Mouse (Mus musculus) MEL (cell line): ENCODE measurements around the gene Pou3f1.

Experiments used
- CHD2 ChIP-seq: IDR thresholded peaks from 2 replicates; pipeline ENCODE4 v1.6.1; 2011; ENCODE audit warnings: low read length, improper control_type of control experiment
- CTCF ChIP-seq, 3 experiments: IDR thresholded peaks in 2 of 3; conservative IDR thresholded peaks in 1 of 3; 2 replicates each; pipeline ENCODE4 v1.5.1; 2011 to 2012; ENCODE audit warnings: low read length in 3 of 3, low read depth in 2 of 3, mild to moderate bottlenecking in 2 of 3, improper control_type of control experiment in 1 of 3, inconsistent platforms in 1 of 3, mixed read lengths in 1 of 3, moderate library complexity in 1 of 3; ENCODE audit not compliant: control insufficient read depth in 1 of 3, insufficient read depth in 1 of 3, poor library complexity in 1 of 3, severe bottlenecking in 1 of 3
- HCFC1 ChIP-seq: IDR thresholded peaks from 2 replicates; pipeline ENCODE4 v1.6.1; 2012; ENCODE audit warnings: low read depth, mild to moderate bottlenecking, inconsistent platforms, low read length, improper control_type of control experiment, moderate library complexity
- JUND ChIP-seq: IDR thresholded peaks from 2 replicates; pipeline ENCODE4 v1.6.1; 2011; ENCODE audit warnings: low read depth, mild to moderate bottlenecking, improper control_type of control experiment, low read length
- KAT2A ChIP-seq: conservative IDR thresholded peaks from 2 replicates; pipeline ENCODE4 v1.6.1; 2012; ENCODE audit warnings: low read depth, low read length, improper control_type of control experiment, inconsistent platforms
- MAX ChIP-seq: IDR thresholded peaks from 2 replicates; pipeline ENCODE4 v1.6.1; 2011; ENCODE audit warnings: low read length, improper control_type of control experiment
- POLR2A ChIP-seq, 2 experiments: IDR thresholded peaks; 2 replicates each; pipeline ENCODE4 v1.6.1; 2011 to 2012; ENCODE audit warnings: low read length in 2 of 2, mild to moderate bottlenecking in 2 of 2, control low read depth in 1 of 2, improper control_type of control experiment in 1 of 2, low read depth in 1 of 2, moderate library complexity in 1 of 2; ENCODE audit not compliant: control insufficient read depth in 1 of 2, insufficient read depth in 1 of 2, poor library complexity in 1 of 2
- RAD21 ChIP-seq: IDR thresholded peaks from 2 replicates; pipeline ENCODE4 v1.6.1; 2011; ENCODE audit warnings: mild to moderate bottlenecking, low read depth, low read length, improper control_type of control experiment
- USF1 ChIP-seq: IDR thresholded peaks from 2 replicates; pipeline ENCODE4 v1.6.1; 2014; ENCODE audit warnings: low read depth, mild to moderate bottlenecking, inconsistent platforms, low read length, improper control_type of control experiment, moderate library complexity
- USF2 ChIP-seq, 2 experiments: IDR thresholded peaks; 2 replicates each; pipeline ENCODE4 v1.6.1; 2011 to 2012; ENCODE audit warnings: improper control_type of control experiment in 2 of 2, low read length in 2 of 2, borderline replicate concordance in 1 of 2, inconsistent platforms in 1 of 2, low read depth in 1 of 2, mild to moderate bottlenecking in 1 of 2; ENCODE audit not compliant: insufficient read depth in 1 of 2
- ZC3H11A ChIP-seq: IDR thresholded peaks from 2 replicates; pipeline ENCODE4 v1.6.1; 2012; ENCODE audit warnings: low read depth, mild to moderate bottlenecking, inconsistent platforms, low read length, improper control_type of control experiment
- ZKSCAN1 ChIP-seq: IDR thresholded peaks from 2 replicates; pipeline ENCODE4 v1.6.1; 2012; ENCODE audit warnings: low read depth, mild to moderate bottlenecking, inconsistent platforms, low read length, improper control_type of control experiment, moderate library complexity

DNA sequence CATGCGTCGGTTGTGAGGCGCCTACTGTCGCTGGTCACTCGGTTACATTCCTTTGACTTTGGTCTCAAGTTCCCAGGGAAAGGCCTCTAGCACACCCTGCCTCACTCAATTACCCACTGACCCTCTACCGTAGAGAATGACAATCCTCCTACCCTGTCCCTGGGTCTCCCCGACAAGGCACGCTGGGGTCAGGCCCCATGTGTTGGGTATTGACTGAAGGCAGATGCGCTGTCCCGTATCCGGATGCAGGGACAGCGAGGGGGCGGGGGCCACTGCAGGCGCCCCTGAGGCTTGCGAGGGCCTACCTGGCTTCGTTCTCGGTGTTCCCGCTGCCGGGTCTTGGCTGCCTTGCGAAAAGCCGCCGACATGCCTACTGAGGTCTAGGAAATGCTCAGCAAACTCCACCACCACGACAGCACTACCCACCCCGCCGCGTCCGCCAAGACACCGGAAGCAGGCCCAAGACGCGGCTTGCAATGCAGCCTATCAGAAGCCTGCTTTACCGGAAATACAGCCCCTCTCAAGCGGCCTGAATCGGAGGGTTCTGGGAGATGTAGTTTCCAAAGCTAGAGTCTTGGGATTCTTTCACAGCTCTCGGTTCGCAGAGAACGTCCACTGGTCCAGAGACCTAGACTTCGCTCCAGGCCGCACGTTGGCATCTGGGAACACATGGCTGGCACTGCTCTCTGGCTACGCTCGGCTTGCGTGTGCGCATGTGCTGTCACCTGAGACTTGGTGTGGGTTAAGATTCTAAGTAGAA is 36.7 kb downstream of the Pou3f1 start, which contains the start of gene Utp11:
- TF ChIP-seq ZKSCAN1 (no peak), MAX (peak; percentile 67), CHD2 (peak; percentile 64), JUND (no peak), CTCF (IDR thresholded peaks at IDR 0.05 in 2 of 3, conservative IDR thresholded peaks at IDR 0.05 in 1 of 3; ENCODE audit: control insufficient read depth in 1 of 3, insufficient read depth in 1 of 3, low read depth in 2 of 3, low read length in 3 of 3, poor library complexity in 1 of 3, severe bottlenecking in 1 of 3) (no peak), ZC3H11A (no peak), RAD21 (no peak), HCFC1 (peak; percentile 100), USF2 (IDR thresholded peaks at IDR 0.05; ENCODE audit: borderline replicate concordance in 1 of 2, insufficient read depth in 1 of 2, low read depth in 1 of 2, low read length in 2 of 2) (no peak), KAT2A (peak; percentile 95), USF1 (no peak; the same call in 1 of the 2 replicates), POLR2A (IDR thresholded peaks at IDR 0.05; ENCODE audit: control insufficient read depth in 1 of 2, insufficient read depth in 1 of 2, low read depth in 1 of 2, low read length in 2 of 2, poor library complexity in 1 of 2) (peak; percentile 71 to 85)
